Mouse (Mus musculus) retina, postnatal 7 days (tissue): ENCODE results near the gene Tent5b.
"Not testable (repeated sequence)": the region's sequence is repeated elsewhere in the genome, so short reads cannot be mapped to it uniquely, and the experiment has no call there.

Experiments
- DNase-seq: peaks from one replicate; pipeline ENCODE4 v3.0.0-alpha.2; 2012; ENCODE audit warnings: low read depth, low spot score

The Tent5b gene

DNA sequence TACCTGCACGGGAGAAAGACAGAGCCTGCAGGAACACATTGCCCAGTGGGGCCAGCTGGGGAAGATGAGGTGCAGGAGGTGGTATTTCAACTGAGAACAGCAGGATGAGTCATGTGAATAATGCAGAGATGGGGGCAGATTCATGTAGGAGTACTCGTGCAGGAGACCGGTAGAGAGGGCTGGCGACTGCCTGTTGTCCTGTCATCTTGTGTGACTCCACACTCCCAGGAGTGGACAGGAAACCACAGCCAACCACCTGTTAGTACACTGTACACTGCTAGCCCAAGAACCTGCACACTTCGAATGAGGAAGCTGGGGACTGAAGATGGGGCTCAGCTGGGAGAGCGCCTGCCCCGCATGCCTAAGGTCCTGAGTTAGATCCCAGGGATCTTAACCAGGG is 21.6 kb downstream of the Tent5b start:
- DNase-seq: no peak

DNA sequence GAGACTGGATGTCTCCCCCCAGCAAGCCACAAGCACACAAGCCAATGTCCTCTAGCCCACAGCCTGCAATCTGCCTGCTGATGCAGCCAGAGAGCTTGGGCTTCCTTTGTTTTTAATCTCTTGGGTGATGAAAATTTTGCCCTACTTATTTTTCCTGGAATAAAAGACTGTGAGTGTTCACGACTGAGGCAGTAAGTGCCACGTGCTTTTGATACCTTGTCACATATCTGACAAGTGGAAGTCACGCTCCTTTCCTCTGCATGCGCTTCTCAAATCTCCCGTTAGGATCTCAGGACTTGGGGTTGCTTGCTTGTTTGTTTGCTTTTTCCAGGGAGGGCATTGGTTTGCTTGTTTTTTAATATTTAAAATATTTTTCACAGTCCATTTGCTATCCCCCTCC is 24.4 kb downstream of the Tent5b start:
- no peak for DNase-seq

GRCm38 (mm10) chr4:133504755-133505485 is 25.0 kb downstream of the Tent5b start:
- DNase-seq: no peak

- DNase-seq: no peak
These were observed 26.6 kb downstream of the Tent5b start for GRCm38 (mm10) chr4:133506573-133506972.

- DNase-seq: no peak
These were observed 29.1 kb downstream of the Tent5b start for GRCm38 (mm10) chr4:133508990-133509389.

- no peak for DNase-seq
These were observed 31.1 kb downstream of the Tent5b start for GRCm38 (mm10) chr4:133511050-133511449.

- DNase-seq: not testable (repeated sequence)
These were observed 32.6 kb downstream of the Tent5b start for GRCm38 (mm10) chr4:133512511-133512910.

GRCm38 (mm10) chr4:133512972-133513371 is 33.0 kb downstream of the Tent5b start:
- DNase-seq: peak; percentile 70

DNA sequence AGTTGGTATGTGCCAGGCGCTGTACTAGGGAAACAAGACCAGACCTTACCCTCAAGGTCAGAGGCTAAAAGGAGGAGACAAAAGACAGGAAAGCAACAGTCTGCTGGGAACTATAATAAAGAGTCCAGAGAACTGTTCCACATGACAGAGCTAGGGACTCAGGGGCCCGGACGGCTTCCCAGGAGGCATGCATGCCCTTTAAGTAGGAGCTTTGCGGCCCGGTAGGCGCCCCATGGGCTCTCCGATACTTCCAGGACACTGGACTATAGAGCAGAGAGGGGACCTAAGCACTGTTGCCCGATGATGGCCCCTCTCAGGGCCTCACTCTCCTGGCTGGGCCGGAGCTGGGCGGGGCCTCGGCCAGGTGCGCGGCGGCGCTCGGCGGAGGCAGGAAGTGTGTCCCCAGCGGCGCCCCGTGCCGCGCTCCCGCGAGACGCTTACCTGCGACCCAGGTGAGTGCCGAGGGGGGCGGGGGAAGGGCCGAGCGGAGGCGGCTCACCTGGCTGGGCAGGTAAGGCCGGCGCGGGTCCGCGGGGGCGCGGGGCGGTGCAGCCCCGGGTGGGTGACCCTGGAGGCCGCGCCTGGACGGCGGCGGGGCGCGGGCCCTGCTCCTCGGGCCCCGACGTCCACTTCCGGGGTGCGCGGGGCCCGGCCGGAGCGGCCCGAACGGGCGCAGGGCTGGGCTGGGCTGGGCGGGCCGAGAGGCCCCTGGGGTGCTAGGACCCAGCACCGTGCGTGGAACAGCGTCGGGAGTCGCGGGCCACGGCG is 38.9 kb downstream of the Tent5b start, which contains the start of gene Kdf1:
Gene Kdf1, plus strand, starts transcription at position 363 of the 768 bp plus-strand sequence.
- DNase-seq: no peak

GRCm38 (mm10) chr4:133519369-133519665 is 39.4 kb downstream of the Tent5b start:
- DNase-seq: no peak

- DNase-seq: no peak
These were observed 41.6 kb downstream of the Tent5b start for GRCm38 (mm10) chr4:133521502-133521901.

DNA sequence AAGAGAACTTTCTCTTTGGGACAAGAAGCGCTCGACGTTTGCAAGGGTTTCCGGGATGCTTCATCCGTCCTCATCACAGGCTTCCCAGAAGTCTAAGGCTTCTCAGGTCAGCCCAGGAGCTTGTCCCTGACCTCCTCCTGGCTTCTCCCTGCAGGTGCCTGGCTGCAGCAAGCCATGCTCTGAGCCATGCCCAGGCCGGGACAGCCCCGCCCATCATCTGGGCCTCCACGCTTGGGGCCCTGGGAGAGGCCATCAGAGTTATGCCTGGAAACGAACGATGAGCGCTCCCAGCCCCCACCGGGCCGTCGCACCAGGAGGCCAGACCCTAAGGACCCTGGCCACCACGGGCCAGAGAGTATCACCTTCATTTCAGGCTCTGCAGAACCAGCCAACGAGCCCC is 47.9 kb downstream of the Tent5b start:
- no peak for DNase-seq

DNA sequence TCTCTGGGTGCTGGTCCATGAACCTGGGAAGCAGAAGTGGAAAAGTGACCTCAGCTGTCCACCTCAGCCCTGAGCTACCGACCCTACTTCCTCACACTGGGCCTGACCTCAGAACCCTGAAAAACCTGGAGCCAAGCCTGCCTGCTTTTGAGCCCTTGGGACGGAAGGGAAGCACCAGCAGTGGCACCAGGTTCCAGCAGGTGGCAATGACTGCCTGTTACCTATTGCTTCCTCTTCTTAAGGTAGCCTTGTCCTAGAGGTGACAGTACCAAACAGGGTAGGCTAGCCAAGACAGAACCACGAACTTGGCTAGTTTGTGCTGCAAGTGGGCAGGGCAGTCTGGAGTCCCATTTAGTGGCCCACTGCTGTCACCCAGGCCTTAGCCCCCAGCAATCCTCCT is 52.8 kb downstream of the Tent5b start:
- no peak for DNase-seq

DNA sequence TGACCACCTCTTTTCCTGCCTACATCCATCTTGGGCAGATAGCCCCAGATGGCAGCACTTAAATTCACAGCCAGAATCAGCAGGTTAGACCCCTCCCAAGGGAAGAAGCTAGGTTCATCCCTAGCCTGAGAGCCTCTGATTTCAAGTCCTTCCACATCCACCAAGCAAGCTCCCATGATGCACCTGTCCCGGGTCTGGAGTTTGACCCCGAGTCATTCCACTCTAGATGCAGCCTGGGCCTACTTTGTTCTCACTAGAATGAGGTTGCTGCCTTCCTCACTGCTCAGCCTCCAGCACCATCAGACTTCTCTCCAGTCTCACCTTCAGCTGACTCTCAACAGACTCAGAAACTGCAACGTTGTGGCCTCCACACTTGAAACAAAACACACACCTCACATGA is 56.1 kb downstream of the Tent5b start:
- no peak for DNase-seq

- no peak for DNase-seq
These were observed 56.7 kb downstream of the Tent5b start for GRCm38 (mm10) chr4:133536652-133537051.
